Mouse (Mus musculus) ES-Bruce4 (cell line): ENCODE measurements around the gene Wdr89.

Source experiments
- CTCF ChIP-seq: IDR thresholded peaks from one replicate; pipeline ENCODE4 v1.8.1; 2011; ENCODE audit warnings: low read depth, low read length
- EP300 ChIP-seq: IDR thresholded peaks from 2 replicates; pipeline ENCODE4 v1.6.1; 2011; ENCODE audit warnings: low read depth, low read length; ENCODE audit not compliant: insufficient read depth
- POLR2A ChIP-seq: IDR thresholded peaks from one replicate; pipeline ENCODE4 v1.8.1; 2011; ENCODE audit warnings: low read length; ENCODE audit not compliant: insufficient read depth

DNA sequence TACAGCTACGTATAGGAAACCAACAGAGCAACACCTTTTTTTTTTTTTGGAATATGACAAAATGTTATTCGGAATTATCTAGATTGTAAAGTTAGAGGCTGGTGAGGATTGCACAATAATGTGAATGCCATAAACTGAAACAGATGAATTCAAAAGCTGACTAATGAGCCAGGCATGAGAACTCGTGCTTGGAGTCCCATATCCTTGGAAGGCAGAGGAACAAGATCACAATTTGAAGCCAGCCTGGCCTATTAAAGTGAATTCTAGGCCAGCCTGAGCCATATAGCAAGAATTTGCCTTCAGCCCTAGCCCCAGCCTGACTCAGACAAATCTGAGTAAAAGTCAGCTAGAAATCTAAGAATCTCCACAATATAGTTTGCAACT lies 33.4 kb upstream of the Wdr89 start:
- no peak for TF ChIP-seq EP300
- no peak for TF ChIP-seq CTCF
- TF ChIP-seq POLR2A = no peak
